Mouse (Mus musculus) lung, adult 18-20 months (tissue): ENCODE measurements around the gene Fam171a1.
A peak's percentile ranks its signal among the peaks of the same experiment; 100 is the strongest.
"Not testable (repeated sequence)": the region's sequence is repeated elsewhere in the genome, so short reads cannot be mapped to it uniquely, and the experiment has no call there.

Experiments used
- DNase-seq, 2 experiments: peaks; one replicate each; pipeline ENCODE4 v3.0.0; 2022; ENCODE audit warnings: mixed read lengths in 2 of 2

The Fam171a1 gene

GRCm38 (mm10) chr2:3174890-3175289, 60.9 kb downstream of the Fam171a1 start:
- no peak for DNase-seq

DNA sequence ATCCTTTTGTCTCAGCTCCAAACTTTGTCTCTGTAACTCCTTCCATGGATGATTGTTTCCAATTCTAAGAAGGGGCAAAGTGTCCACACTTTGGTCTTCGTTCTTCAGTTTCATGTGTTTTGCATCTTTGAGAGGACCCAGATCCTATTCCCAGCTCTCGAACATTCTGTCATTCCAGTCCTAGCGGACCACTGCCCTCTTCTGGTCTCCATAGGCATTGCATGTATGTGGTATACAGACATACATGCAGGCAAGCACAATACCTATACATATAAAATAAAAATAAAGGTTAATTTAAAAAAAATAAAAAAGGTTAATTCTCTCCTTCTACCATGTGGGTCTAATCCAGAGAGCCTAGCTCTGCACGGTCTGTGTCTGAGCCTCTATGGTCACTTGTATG, 62.0 kb downstream of the Fam171a1 start:
- not testable (repeated sequence) for DNase-seq

DNA sequence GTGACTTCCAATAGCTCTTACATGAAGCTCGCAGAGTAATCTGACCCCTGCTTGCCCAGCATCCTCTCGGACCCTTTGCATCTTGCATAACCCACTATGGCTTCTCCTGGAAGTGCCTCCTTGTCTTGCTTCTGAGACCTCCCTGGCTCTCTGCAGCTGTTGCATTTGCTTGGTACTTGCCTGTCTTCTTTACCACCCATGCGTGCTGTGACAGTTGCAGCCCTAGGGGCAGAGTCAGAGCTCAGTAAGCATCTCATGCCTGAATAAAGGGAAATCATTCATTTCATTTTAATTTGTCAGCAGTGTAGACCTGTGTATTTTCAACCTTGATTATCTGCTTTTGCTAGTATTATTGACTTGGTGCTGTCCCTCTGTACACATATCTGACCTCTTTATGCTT, 62.7 kb downstream of the Fam171a1 start:
- DNase-seq: no peak

DNA sequence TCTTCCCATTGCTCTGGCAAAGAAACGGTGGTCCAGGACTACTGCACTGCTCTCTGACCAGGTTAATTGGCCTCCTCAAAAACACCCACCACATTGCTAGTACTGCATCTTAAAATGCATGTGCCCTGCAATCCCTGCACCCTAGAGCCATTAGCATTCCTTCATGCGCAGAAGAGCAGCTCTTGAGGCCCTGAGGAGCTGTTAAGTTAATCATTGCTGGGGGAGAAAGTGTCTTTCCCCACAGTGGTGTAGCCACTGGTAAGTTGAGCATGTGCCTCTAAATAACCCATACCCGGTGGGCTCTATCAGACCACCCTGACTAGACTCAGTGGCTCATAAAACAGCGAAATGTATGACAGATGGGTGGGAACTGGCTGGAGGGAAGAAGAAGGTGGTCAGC, 66.5 kb downstream of the Fam171a1 start:
- DNase-seq: no peak

- DNase-seq: no peak
Measured at GRCm38 (mm10) chr2:3183656-3184055, 69.6 kb downstream of the Fam171a1 start.

GRCm38 (mm10) chr2:3185335-3185734, 71.3 kb downstream of the Fam171a1 start:
- peak; percentile 29 to 45 for DNase-seq

GRCm38 (mm10) chr2:3188745-3189475, 74.9 kb downstream of the Fam171a1 start:
- no peak for DNase-seq

DNA sequence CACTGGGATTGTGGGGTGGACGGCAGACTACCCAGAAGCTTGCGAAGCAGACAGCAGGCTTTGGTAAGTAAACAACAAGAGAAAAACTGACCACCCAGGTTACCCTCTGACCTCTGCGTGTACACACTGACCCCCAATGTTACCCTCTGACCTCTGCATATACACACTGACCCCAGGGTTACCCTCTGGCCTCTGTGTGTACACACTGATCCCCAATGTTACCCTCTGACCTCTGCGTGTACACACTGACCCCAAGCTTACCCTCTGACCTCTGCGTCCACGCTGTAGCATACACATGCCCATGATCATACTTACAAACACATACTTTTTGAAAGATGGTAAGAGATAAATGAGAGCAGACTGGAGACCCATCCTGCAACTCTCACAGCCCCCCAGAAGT, 77.1 kb downstream of the Fam171a1 start:
- no peak for DNase-seq

- DNase-seq: no peak
Measured at GRCm38 (mm10) chr2:3195511-3195910, 81.5 kb downstream of the Fam171a1 start.

- DNase-seq: no peak
Measured at GRCm38 (mm10) chr2:3200422-3200821, 86.4 kb downstream of the Fam171a1 start.

DNA sequence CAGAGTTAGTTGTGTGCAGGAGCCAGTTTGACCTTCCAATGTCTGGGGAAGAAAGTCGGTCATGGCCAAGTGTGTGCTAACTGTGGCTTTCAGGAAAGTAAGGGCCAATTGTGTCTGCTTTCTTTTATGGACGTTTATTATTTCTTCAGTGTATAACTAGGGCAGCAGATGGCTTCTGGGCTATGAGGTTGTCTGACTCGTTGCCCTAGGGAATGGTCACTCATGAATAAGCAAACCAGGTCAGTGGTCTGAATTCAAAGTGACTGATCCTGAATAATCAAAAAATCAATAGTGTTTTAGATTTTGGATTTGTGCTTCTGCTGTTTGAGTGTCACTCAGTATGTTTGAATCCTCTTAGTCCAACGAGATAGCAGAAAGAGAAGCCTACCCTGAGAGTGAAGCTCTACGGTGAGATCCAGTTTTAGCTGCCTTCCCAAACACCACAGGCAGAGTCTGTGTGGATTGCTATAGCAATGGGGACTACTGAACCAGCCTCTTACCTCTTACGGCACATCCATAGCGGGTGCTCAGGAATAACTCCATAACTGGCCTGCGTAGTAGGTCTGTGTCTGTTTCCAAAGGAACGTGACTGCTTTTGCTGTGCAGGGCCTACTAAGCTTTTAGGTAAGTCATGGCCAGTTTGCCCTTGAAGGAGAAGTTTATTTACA, 93.1 kb downstream of the Fam171a1 start:
- no peak for DNase-seq

GRCm38 (mm10) chr2:3215480-3215879, 101.5 kb downstream of the Fam171a1 start:
- no peak for DNase-seq

GRCm38 (mm10) chr2:3216617-3217016, 102.6 kb downstream of the Fam171a1 start:
- DNase-seq: no peak

- not testable (repeated sequence) for DNase-seq
Measured at GRCm38 (mm10) chr2:3217577-3217976, 103.6 kb downstream of the Fam171a1 start.

DNA sequence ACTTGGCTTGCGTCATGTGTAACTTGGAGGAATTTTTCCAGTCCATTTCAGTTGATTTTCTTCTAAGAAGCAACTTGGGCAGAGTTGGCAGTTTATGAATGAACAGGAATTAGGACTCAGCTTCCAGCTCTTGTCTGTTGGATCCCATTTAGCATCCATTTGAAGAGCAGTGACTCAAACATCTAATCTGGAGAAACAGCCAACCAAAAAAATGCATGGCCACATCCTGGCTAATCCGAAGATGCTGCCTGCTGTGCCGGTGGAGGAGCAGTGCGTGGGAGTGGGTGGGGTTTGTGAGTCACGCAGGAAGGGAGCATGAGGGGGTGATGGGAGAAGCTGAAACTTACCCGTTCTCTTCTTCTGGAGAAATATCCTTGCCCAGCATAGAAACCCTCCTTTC, 104.2 kb downstream of the Fam171a1 start:
- DNase-seq: no peak

GRCm38 (mm10) chr2:3228475-3228874, 114.5 kb downstream of the Fam171a1 start:
- DNase-seq: peak in 1 of 2 experiments; percentile 13

DNA sequence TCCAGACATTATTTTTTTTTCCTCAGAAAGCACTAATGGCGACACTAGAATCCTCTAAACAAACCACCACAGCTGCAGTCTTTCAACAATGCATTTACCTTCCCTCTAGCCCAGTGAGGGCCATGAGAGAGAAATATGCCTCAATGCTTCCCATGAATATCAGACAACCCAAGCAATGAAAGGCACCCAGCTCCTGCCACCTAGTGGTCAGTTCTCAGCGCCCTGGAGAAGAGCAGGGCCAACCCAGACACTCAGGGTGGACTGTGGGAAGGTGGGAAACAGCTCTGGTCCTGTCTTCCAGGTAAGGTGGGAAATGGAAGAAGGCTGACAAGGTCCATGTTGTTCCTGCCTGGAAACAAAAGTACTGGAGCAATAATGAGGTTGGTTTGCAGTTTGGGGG, 115.0 kb downstream of the Fam171a1 start:
- peak; percentile 66 to 68 for DNase-seq

DNA sequence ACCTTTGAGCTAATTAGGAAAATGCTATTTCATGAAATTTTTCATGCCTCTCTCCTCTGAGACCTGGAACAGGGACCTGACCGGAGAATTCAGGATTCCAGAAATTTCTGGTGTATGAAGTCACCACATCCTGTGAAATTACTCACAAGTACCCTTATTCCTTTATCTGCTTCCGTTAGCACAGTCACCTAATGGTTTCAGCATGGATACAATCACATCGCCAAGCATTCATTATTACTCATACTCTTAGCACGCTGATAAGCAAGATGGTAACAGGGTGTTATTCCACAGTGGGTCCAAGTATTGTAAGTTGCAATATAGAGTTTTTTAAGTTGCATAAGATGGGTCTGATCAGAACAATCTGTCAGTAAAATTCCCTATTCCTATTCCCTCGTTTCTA, 125.2 kb downstream of the Fam171a1 start:
- DNase-seq: no peak

GRCm38 (mm10) chr2:3244251-3244650, 130.2 kb downstream of the Fam171a1 start:
- no peak for DNase-seq

GRCm38 (mm10) chr2:3251309-3251708, 137.3 kb downstream of the Fam171a1 start:
- DNase-seq: no peak

DNA sequence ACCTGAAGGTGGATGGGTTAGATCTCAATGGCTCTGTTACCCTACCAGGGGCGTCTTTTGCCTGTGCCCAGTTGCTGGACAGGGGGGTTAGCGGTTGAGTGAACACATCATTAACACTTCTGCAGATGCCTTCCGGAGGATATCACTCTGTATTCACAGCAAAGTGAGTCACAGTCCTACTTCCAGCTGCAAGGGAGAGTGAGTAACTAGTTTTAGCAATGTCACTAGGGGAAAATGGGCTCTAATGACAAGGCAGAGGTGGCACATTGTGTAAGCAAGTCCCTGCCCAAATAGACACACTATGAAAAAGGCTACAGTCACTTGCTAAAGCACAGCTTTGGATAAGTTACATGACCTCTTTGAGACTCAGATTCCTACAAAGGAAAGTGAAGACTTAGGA, 152.4 kb downstream of the Fam171a1 start:
- no peak for DNase-seq

- no peak for DNase-seq
Measured at GRCm38 (mm10) chr2:3267879-3268278, 153.9 kb downstream of the Fam171a1 start.

DNA sequence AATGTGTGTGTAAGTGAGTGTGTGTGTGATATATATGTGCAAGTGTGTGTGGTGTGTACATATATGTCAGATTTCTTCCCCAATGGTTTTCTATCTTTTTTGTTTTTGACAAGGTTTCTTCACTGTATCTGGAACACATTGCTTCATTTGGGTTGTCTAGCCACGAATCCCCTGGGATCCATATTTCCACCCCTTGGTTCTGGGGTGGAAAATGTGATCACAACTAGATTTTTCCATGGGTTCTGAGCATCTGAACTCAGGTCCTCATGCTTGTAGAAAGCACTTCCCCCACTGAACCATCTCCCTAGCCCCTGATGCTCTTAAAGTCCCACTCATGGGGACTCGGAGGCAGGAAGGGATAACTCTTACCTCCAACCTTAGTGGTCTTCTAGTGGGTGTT, 159.3 kb downstream of the Fam171a1 start:
- DNase-seq: no peak

DNA sequence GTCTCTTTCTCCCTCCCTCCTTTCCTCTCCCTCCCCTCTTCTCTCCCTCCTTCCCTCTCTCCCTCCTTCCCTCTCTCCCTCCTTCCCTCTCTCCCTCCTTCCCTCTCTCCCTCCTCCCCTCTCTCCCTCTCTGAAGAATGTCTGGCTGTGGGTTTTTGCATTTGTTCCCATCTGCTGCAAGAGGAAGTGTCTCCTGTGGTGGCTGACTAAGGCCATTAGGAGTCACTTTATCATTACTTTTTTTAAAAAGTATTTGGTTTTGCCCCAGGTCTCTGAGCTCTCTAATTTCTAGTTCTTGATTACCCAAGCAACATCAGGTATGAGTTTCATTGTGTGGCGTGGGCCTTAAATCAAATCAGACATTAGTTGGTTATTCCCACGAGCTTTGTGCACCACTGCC, 162.1 kb downstream of the Fam171a1 start:
- no peak for DNase-seq
